Mouse (Mus musculus): ENCODE measurements around the gene Mki67. TPM values are rescaled to one million over a fixed set of nuclear protein-coding genes. Genes with fewer than 3 reads are reported as not detected.
A peak's percentile ranks its signal among the peaks of the same experiment; 100 is the strongest.

The Mki67 gene
- 2.9 to 12.3 TPM (median 3.7 TPM) in 3 replicates for total RNA-seq (2017)

- 0 out of 2 replicates have a peak, but pooled peaks have one; percentile 16 for ATAC-seq (replicated peaks; ENCODE audit: insufficient number of reproducible peaks, low FRiP score, low TSS enrichment, poor library complexity, severe bottlenecking)
Measured at GRCm38 (mm10) chr7:135715642-135716444, at the start of gene Mki67. Gene Mki67 (minus strand): TSS chr7:135716361.

DNA sequence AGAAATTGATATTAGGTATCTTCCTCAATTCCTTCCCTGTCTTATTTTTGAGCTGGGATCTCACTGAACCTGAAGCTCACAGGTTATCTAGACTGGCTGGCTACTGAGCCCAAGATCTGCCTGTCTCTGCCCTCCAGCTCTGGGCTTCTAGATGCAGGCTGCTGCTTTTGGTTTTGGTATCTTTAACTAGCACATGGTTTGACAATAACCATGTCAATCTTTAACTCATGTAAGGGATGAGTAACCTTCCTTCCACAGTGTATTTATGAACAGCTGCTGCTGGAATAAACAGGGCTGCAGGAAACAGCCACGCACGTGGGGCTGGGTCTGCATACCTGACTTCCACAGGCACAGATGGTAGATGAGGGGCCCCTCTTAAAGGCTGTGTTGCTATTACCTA is 47.1 kb upstream of the Mki67 start:
- no peak for ATAC-seq (replicated peaks; ENCODE audit: insufficient number of reproducible peaks, low FRiP score, low TSS enrichment, poor library complexity, severe bottlenecking)

GRCm38 (mm10) chr7:135758754-135759510 is 42.8 kb upstream of the Mki67 start:
- 0 out of 2 replicates have a peak, but pooled peaks have one; percentile 40 for ATAC-seq (replicated peaks; ENCODE audit: insufficient number of reproducible peaks, low FRiP score, low TSS enrichment, poor library complexity, severe bottlenecking)

DNA sequence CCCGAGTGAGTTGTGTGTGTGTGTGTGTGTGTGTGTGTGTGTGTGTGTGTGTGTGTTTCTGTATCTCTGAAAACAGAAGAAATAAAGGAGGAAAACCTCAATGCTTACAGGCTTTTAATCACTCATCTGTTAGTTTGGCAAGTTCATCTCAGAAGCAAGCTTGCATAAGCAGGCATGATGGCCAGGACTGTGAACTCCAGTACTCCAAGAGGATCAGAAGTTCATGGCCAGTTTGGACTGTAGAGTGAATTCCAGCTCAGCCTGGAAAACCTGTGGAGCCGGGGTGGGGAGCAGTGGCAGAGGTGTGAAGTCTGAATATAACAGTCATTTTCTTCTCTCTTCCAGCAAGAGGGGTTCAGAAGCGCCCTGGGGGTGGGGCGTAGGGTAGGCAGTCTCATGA is 42.0 kb upstream of the Mki67 start:
- no peak for ATAC-seq (replicated peaks; ENCODE audit: insufficient number of reproducible peaks, low FRiP score, low TSS enrichment, poor library complexity, severe bottlenecking)

GRCm38 (mm10) chr7:135756984-135757586 is 40.9 kb upstream of the Mki67 start:
- no peak for ATAC-seq (replicated peaks; ENCODE audit: insufficient number of reproducible peaks, low FRiP score, low TSS enrichment, poor library complexity, severe bottlenecking)

GRCm38 (mm10) chr7:135748986-135749385 is 32.8 kb upstream of the Mki67 start:
- no peak for ATAC-seq (replicated peaks; ENCODE audit: insufficient number of reproducible peaks, low FRiP score, low TSS enrichment, poor library complexity, severe bottlenecking)

- ATAC-seq (replicated peaks; ENCODE audit: insufficient number of reproducible peaks, low FRiP score, low TSS enrichment, poor library complexity, severe bottlenecking), result no peak
Measured at GRCm38 (mm10) chr7:135747072-135747471, 30.9 kb upstream of the Mki67 start.

GRCm38 (mm10) chr7:135746528-135746927 is 30.4 kb upstream of the Mki67 start:
- no peak for ATAC-seq (replicated peaks; ENCODE audit: insufficient number of reproducible peaks, low FRiP score, low TSS enrichment, poor library complexity, severe bottlenecking)

DNA sequence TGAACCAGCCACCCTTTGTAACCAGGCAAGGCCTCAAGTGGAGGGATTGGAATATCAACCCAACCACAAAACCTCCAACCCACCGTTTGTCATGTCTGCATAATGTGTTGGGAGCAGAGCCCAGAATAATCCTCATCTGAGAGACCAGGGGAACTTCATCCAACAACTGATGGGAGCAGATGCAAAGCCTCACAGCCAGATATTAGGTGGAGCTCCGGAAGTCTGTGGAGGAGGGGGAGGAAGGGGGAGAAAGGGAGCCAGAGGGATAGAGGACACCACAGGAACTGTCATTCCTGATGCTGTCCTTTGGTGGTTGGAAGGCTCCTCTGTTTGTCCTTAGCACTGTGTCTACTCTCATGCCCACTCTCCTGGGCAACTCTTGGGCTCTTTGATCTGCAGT is 28.9 kb upstream of the Mki67 start:
- no peak for ATAC-seq (replicated peaks; ENCODE audit: insufficient number of reproducible peaks, low FRiP score, low TSS enrichment, poor library complexity, severe bottlenecking)

DNA sequence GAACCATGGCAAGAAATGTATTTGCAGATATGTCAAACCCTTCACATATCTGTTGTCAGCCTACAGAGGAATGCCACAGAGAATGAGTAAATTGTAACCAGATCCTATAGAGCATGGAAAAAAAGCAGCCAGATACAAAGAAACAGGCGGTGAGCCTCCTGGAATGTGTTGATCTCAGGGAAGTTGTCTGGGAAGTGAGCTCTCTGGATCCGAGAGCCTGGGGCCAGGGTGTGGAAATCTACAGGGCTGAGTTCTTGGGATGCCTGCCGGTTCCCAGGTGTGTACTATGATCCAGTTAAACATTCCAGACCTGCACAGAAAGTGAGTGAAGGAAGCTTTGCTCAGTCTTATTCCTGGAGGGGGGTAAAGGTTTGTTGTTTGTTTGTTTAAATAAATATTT is 24.3 kb upstream of the Mki67 start:
- ATAC-seq (replicated peaks; ENCODE audit: insufficient number of reproducible peaks, low FRiP score, low TSS enrichment, poor library complexity, severe bottlenecking), result no peak

- no peak for ATAC-seq (replicated peaks; ENCODE audit: insufficient number of reproducible peaks, low FRiP score, low TSS enrichment, poor library complexity, severe bottlenecking)
Measured at GRCm38 (mm10) chr7:135736581-135736886, 20.4 kb upstream of the Mki67 start.

DNA sequence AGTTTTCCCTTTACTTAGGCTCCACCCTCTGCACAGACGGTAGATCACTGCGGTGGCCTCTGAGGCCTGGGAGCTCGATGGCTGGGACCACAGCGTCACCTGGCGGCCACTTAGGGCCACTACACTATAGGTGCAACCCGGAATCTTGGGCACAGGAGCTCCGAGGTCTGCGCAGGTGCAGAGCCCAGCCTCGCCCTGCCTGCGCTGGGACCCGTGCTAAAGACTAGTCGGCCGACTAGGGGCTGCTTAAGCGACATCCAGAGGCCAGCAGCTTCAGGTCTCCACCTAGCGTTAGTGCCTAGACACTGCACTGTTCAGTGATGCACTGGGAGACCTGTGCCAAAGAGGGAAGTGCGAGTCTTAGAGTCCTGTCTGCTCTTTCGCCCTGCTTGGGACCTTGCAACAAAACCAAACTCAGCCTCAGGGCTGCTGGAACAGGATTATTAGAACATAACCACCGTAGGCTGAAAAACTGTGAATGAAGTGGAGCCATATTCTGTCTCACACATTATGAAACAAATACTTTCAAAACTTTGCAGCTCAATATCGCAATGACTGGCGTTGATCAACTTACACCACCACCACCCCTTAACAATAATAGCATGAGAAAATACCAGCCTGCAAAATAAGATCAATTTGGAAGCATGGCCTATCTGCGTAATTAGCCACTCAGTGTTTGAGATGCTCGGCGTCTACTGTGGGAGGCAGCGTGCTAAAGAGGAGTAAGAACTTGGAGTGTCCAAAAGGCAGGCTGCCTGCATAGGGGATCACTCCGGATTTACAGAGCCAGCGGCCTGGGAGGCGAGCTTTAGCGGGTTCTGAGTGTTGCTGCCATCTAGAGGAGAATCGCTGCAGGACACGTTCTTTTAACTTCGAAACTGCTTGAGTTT is 19.8 kb upstream of the Mki67 start:
- peak; percentile 89 for ATAC-seq (replicated peaks; ENCODE audit: insufficient number of reproducible peaks, low FRiP score, low TSS enrichment, poor library complexity, severe bottlenecking)

- ATAC-seq (replicated peaks; ENCODE audit: insufficient number of reproducible peaks, low FRiP score, low TSS enrichment, poor library complexity, severe bottlenecking), result no peak
Measured at GRCm38 (mm10) chr7:135734911-135735646, 18.9 kb upstream of the Mki67 start.

GRCm38 (mm10) chr7:135734379-135734778 is 18.2 kb upstream of the Mki67 start:
- ATAC-seq (replicated peaks; ENCODE audit: insufficient number of reproducible peaks, low FRiP score, low TSS enrichment, poor library complexity, severe bottlenecking), result no peak

DNA sequence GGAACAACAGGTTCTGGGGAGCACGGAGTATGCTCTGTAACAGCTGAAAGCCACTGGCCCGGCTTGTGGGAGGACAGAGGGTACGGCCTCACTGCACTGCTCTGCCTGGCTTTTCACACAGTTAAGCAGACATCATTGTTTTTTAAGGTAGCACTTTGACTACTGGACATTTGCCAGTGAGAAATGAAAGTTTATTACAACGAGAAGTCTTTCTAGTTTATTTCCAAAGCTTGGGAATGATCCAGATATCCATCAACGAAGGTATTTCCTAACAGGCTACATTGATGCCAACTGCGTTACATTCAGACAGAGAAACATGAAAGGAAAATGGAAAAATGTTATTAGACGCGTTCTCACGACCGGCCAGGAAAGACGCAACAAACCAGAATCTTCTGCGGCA is 11.9 kb upstream of the Mki67 start:
- ATAC-seq (replicated peaks; ENCODE audit: insufficient number of reproducible peaks, low FRiP score, low TSS enrichment, poor library complexity, severe bottlenecking), result no peak

DNA sequence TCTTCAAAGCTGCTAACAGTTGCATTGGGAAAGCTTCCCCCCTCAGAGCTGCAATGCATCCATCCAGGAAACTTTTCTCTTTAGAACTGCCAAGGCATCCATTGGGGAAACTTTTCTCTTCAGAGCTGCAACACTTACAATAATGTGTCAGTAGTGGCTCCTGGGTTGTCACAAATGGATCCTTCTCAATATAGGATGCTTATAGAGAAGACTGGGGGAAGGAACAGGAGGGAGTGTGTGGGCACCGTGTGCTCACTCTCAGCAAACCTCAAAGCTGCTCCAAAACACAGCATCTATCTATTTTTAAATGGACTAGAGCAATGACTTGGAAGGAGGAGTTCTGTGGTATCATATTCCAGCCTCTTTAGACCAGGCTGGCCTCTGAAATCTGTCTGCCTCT is 10.5 kb upstream of the Mki67 start:
- ATAC-seq (replicated peaks; ENCODE audit: insufficient number of reproducible peaks, low FRiP score, low TSS enrichment, poor library complexity, severe bottlenecking), result no peak

DNA sequence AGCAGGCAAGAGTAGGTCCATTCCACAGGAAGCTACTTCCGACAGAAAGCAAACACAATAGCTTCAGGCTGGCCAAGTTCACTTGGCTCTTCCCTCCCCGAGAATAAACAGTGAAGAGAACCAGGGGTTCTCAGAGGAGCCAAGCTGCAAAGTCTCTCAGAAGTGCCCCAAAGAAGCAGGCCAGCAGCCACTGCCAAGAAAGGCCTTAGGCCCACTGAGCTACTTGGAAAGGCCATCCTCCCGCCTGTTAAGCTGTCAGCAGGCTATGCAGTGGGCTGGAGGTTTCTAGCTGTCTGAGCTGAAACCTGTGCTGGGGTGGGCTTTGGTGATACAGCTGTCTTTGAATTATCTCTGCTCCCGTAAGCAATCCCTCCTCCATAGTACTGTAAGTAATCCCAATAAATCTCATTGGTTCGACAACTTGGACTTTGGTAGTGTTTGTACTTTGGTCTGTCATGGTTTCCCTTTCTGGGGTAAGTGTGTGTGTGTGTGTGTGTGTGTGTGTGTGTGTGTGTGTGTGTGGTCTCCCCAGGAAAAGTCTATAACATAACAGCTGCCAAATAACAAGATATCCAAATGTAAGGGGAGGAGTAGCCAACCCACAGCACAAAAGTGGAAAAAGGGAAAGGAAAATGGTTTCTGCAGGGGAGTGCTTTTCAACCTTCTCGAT is 7.6 kb upstream of the Mki67 start:
- ATAC-seq (replicated peaks; ENCODE audit: insufficient number of reproducible peaks, low FRiP score, low TSS enrichment, poor library complexity, severe bottlenecking), result no peak

All from monocyte, adult 5-6 weeks (primary cell).